Mouse (Mus musculus): Measurements from ENCODE around the gene Emilin1. TPM values are rescaled to one million over a fixed set of nuclear protein-coding genes. Genes with fewer than 3 reads are reported as not detected.

Gene Emilin1
- polyA plus RNA-seq, 1 experiment: 427 TPM

DNA sequence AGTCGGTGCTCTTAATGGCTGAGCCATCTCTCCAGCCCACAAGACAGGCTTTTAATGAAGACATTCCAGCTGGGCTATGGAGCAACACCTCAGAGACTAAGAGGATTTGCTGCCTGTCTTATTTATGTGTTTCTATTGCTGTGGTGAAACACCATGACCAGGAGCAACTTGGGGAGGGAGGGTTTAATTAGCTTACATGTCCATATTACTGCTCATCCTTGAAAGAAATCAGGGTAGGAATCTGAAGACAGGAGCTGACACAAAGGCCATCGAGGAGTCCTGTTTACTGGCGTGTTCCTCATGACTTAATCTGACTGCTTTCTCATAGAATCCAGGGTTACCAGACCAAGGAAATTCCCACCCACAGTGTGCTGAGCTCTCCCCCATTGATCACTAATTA is 50.7 kb downstream of the Emilin1 start:
- Histone ChIP-seq H3K9me3 (peaks cover 9% of the 10 kb centered on the region), H3K36me3 (replicated peaks; ENCODE audit: low read length) (peaks cover under 1% of the 10 kb centered on the region), H3K27me3 (replicated peaks) (peaks cover 31% of the 10 kb centered on the region), H3K4me3 (replicated peaks) (no peak overlapping the region), H3K4me1 (peaks cover 36% of the 10 kb centered on the region)
- TF ChIP-seq GATA1 (IDR thresholded peaks at IDR 0.05; ENCODE audit: borderline replicate concordance, low read length): no peak
- TF ChIP-seq FLI1 (IDR thresholded peaks at IDR 0.05; ENCODE audit: low read length): no peak

DNA sequence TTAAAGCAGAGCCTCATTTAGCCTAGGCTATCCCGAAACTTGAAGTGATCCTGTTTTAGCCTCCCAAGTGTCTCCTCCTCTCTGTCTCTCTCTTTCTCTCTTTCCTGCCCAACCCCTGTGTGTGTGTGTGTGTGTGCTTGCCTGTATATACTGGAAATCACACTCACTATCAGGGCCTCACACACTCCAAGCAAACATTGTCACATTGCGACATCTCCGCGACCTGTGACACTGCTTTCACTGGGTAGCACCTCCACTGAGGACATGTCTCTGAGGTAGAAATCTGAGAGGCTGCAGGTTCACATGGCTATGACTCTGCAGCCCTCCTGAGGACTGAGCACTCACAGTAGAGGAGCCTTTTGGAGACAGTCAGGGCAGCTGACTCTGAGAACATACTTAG is 53.0 kb downstream of the Emilin1 start:
- TF ChIP-seq GATA1 (IDR thresholded peaks at IDR 0.05; ENCODE audit: borderline replicate concordance, low read length): no peak
- no peak for TF ChIP-seq FLI1 (IDR thresholded peaks at IDR 0.05; ENCODE audit: low read length)
- peaks cover 45% of the 10 kb centered on the region for H3K27me3 ChIP-seq (replicated peaks)
- peaks cover 9% of the 10 kb centered on the region for H3K9me3 ChIP-seq
- peaks cover 24% of the 10 kb centered on the region for H3K4me1 ChIP-seq
- no peak overlapping the region for H3K4me3 ChIP-seq (replicated peaks)
- no peaks in the 10 kb centered on the region for H3K36me3 ChIP-seq (replicated peaks; ENCODE audit: low read length)

DNA sequence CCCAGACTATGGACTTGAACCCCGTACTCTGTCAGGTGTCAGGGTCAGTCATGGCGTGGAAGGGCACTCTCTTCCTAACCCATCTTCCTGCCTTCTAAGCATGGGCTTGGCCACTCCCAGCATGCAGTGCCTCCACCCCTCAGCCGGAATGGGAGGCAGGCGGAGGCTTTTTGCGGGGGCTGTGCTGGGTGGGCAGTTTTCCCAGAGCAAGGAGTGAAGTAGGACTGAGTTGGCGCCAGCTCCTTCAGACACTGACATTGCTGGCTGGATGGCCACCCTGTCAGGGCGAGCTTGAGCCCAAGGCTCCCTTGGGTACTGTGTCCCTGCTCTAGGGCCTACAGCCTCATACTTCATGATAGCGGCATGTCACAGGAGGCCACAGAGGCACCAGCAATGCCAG is 55.2 kb downstream of the Emilin1 start, which contains the start of gene Tcf23:
Gene Tcf23 (plus strand): TSS at position 247 of the 400 bp plus-strand sequence.
- Histone ChIP-seq H3K4me3 (replicated peaks) (no peak within 1 kb of the TSS), H3K27me3 (replicated peaks) (peaks cover 58% of the 10 kb centered on the region), H3K4me1 (peaks cover 10% of the 10 kb centered on the region), H3K36me3 (replicated peaks; ENCODE audit: low read length) (no peaks in the 10 kb centered on the region), H3K9me3 (peaks cover 6% of the 10 kb centered on the region)
- no peak for TF ChIP-seq GATA1 (IDR thresholded peaks at IDR 0.05; ENCODE audit: borderline replicate concordance, low read length)
- TF ChIP-seq FLI1 (IDR thresholded peaks at IDR 0.05; ENCODE audit: low read length): no peak

- Histone ChIP-seq H3K36me3 (replicated peaks; ENCODE audit: low read length) (no peaks in the 10 kb centered on the region), H3K4me1 (peaks cover 10% of the 10 kb centered on the region), H3K4me3 (replicated peaks) (no peak overlapping the region), H3K9me3 (no peaks in the 10 kb centered on the region), H3K27me3 (replicated peaks) (peaks cover 65% of the 10 kb centered on the region)
- TF ChIP-seq FLI1 (IDR thresholded peaks at IDR 0.05; ENCODE audit: low read length) (no peak), GATA1 (IDR thresholded peaks at IDR 0.05; ENCODE audit: borderline replicate concordance, low read length) (no peak)
Observed at GRCm38 (mm10) chr5:30969440-30969839, 56.2 kb downstream of the Emilin1 start.

Other genes starting within 250 kb of the Emilin1 start
- 208 and 210 TPM in 2 replicates for gene Cenpa, start 246.6 kb upstream of the Emilin1 start, polyA plus RNA-seq (2012; ENCODE audit: insufficient read depth, low replicate concordance)
- gene Dpysl5, start 201.8 kb upstream of the Emilin1 start, polyA plus RNA-seq (2012; ENCODE audit: insufficient read depth, low replicate concordance): 0.12 TPM in 1 of 2 replicates, not detected in the other
- 2.1 TPM in 1 of 2 replicates, not detected in the other for gene Mapre3, start 98.8 kb upstream of the Emilin1 start, polyA plus RNA-seq (2012; ENCODE audit: insufficient read depth, low replicate concordance)
- 11.8 and 17.0 TPM in 2 replicates for gene Tmem214, start 45.4 kb upstream of the Emilin1 start, polyA plus RNA-seq (2012; ENCODE audit: insufficient read depth, low replicate concordance)
- 36.7 and 70.8 TPM in 2 replicates for gene Agbl5, start 24.7 kb upstream of the Emilin1 start, polyA plus RNA-seq (2012; ENCODE audit: insufficient read depth, low replicate concordance)
- 57.7 and 180 TPM in 2 replicates for gene Ost4, start 5.6 kb upstream of the Emilin1 start, polyA plus RNA-seq (2012; ENCODE audit: insufficient read depth, low replicate concordance)
- 11.7 and 40.4 TPM in 2 replicates for gene Khk, start 8.0 kb downstream of the Emilin1 start, polyA plus RNA-seq (2012; ENCODE audit: insufficient read depth, low replicate concordance)
- gene Cgref1, start 32.2 kb downstream of the Emilin1 start, polyA plus RNA-seq (2012; ENCODE audit: insufficient read depth, low replicate concordance): not detected in 2 replicates
- gene Preb, start 47.0 kb downstream of the Emilin1 start, polyA plus RNA-seq (2012; ENCODE audit: insufficient read depth, low replicate concordance): 43.7 and 59.1 TPM in 2 replicates
- gene Tcf23, start 55.3 kb downstream of the Emilin1 start, polyA plus RNA-seq (2012; ENCODE audit: insufficient read depth, low replicate concordance): not detected in 2 replicates
- 6.5 and 48.6 TPM in 2 replicates for gene Atraid, start 134.9 kb downstream of the Emilin1 start, polyA plus RNA-seq (2012; ENCODE audit: insufficient read depth, low replicate concordance)
- 5.0 and 8.2 TPM in 2 replicates for gene Slc5a6, start 135.5 kb downstream of the Emilin1 start, polyA plus RNA-seq (2012; ENCODE audit: insufficient read depth, low replicate concordance)
- 218 and 333 TPM in 2 replicates for gene Cad, start 141.4 kb downstream of the Emilin1 start, polyA plus RNA-seq (2012; ENCODE audit: insufficient read depth, low replicate concordance)
- gene Dnajc5g, start 192.9 kb downstream of the Emilin1 start, polyA plus RNA-seq (2012; ENCODE audit: insufficient read depth, low replicate concordance): not detected in 2 replicates
- gene Slc30a3, start 194.8 kb downstream of the Emilin1 start, polyA plus RNA-seq (2012; ENCODE audit: insufficient read depth, low replicate concordance): not detected in 2 replicates
- gene Trim54, start 203.3 kb downstream of the Emilin1 start, polyA plus RNA-seq (2012; ENCODE audit: insufficient read depth, low replicate concordance): not detected in 2 replicates
- gene Ucn, start 225.4 kb downstream of the Emilin1 start, polyA plus RNA-seq (2012; ENCODE audit: insufficient read depth, low replicate concordance): not detected in 2 replicates
- 9.4 and 46.6 TPM in 2 replicates for gene Mpv17, start 240.8 kb downstream of the Emilin1 start, polyA plus RNA-seq (2012; ENCODE audit: insufficient read depth, low replicate concordance)

Data from megakaryocyte, embryonic 14.5 days (primary cell).